Mouse (Mus musculus) adrenal gland, adult 8-10 months (tissue): Measurements from ENCODE around the gene Efna2. TPM values are rescaled to one million over a fixed set of nuclear protein-coding genes. Genes with fewer than 3 reads are reported as not detected.
A peak's percentile ranks its signal among the peaks of the same experiment; 100 is the strongest.

Experiments used
- DNase-seq: peaks from one replicate; pipeline ENCODE4 v3.0.0; 2022
- total RNA-seq, 4 experiments: library from RNA; stranded (reverse); gene quantifications; 2 replicates each; pipeline ENCODE4 v1.2.4; 2022

The Efna2 gene
- 1 to 10 TPM; 2.4 to 5.2 (median 3.3) TPM for total RNA-seq

DNA sequence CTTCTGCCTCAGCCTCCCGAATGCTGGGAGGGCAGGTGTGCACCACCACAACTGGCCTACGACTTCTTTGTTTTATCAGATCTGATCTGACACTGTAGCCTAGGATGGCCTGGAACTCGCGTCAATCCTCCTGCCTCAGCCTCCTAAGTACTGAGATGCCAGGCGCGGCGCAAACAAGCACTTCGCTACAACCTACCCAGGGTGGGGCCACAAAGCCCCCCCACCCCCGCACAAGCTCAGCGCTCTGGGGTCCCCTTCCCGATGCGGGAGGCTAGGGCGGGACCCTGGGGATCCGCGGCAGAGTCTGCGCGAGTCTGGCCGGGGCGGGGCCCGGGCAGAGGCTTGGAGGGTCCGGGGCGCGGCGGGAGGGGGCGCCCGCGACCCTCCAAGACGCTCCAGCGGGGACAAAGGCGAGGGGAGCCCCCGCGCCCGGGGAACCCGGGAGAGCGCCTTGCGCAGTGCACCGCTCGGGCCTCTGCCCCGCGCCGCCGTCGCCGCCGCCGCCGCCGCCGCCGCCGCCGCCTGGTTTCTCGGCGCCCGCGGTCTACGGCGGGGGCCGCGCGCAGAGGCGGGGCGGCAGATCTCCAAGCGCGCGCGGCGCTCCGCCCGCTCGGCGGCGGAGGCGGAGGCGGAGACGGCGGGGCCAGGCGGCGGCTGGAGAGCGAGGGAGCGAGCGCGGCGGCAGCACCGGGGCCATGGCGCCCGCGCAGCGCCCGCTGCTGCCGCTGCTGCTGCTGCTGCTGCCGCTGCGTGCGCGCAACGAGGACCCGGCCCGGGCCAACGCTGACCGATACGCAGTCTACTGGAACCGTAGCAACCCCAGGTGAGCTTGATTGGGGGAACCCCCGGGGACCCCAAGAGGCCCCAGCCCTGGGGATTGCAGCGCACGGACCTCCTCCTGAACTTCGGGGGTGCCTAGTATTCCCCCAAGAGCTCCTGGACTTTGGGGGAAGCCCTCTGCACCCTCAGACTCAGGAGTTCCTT, at the start of gene Efna2:
Gene Efna2 (plus strand): TSS at position 415 of the 984 bp plus-strand sequence.
- peak; percentile 30 for DNase-seq

DNA sequence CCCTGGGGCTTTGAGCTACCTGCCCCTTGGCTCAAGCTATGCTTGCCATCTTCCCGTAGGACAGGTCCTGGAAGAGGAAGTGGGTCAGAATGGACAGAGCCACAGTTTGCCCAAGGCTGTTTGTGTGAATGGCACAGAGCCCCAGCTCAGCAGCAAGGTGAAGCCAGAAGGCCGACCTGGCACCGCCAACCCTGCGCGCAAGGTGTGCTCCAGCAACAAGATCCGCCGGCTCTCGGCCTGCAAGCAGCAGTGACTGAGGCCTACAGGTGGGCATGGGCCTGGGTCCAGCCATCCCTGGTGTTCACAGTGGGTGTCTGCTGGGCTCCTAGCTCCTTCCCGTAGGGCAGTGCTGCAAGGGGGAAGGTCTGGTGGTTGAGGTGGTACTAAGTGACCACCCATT, 49.4 kb upstream of the Efna2 start:
- no peak for DNase-seq

GRCm38 (mm10) chr10:80130403-80131031, 48.8 kb upstream of the Efna2 start:
- DNase-seq, result peak; percentile 11

- peak; percentile 52 for DNase-seq
Observed at GRCm38 (mm10) chr10:80131316-80131951, 47.8 kb upstream of the Efna2 start.

- DNase-seq, result peak; percentile 9
Observed at GRCm38 (mm10) chr10:80131952-80132350, 47.3 kb upstream of the Efna2 start.

- DNase-seq, result no peak
Observed at GRCm38 (mm10) chr10:80133226-80133849, 45.9 kb upstream of the Efna2 start.

GRCm38 (mm10) chr10:80134421-80134820, 44.9 kb upstream of the Efna2 start:
- no peak for DNase-seq

DNA sequence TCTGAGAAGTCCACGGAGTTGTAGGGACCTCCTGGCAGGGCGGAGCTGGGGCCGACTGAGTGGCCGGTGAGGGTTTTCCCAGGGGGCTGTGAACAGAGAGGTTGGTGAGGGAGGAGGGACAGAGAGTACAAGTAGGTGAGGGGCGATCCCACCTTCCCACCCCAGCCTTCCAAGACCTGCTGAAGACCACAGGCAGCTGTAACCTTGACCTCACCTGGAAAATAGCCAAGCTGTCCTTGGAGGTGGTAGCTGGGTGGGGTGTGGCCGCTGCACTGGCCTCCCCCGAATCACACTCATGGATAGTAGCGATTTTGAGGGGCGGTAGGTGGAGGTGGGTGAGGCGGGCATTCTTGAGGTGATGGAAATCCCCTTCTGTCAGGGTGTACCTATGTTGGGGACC, 44.1 kb upstream of the Efna2 start:
- DNase-seq, result no peak

DNA sequence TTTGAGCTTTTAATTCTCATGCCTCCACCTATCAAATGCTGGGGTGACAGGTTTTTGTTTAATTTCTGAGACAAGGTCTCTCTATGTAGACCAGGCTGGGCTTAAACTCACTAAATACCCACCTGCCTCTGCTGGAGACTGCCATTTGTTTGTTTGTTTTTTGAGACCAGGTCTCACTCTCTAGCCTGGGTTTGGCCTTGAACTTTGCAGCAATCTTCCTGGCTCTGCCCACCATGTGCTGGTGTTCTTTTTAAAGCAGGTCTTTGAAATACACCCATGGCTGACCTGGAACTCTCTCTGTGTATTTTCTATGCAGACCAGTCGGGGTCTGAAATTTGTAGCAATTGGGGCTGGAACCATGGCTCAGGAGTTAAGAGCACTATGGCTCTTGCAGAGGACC, 43.6 kb upstream of the Efna2 start:
- DNase-seq, result no peak

- DNase-seq, result no peak
Observed at GRCm38 (mm10) chr10:80136179-80136951, 42.9 kb upstream of the Efna2 start.

GRCm38 (mm10) chr10:80136952-80137625, 42.2 kb upstream of the Efna2 start:
- DNase-seq, result no peak

DNA sequence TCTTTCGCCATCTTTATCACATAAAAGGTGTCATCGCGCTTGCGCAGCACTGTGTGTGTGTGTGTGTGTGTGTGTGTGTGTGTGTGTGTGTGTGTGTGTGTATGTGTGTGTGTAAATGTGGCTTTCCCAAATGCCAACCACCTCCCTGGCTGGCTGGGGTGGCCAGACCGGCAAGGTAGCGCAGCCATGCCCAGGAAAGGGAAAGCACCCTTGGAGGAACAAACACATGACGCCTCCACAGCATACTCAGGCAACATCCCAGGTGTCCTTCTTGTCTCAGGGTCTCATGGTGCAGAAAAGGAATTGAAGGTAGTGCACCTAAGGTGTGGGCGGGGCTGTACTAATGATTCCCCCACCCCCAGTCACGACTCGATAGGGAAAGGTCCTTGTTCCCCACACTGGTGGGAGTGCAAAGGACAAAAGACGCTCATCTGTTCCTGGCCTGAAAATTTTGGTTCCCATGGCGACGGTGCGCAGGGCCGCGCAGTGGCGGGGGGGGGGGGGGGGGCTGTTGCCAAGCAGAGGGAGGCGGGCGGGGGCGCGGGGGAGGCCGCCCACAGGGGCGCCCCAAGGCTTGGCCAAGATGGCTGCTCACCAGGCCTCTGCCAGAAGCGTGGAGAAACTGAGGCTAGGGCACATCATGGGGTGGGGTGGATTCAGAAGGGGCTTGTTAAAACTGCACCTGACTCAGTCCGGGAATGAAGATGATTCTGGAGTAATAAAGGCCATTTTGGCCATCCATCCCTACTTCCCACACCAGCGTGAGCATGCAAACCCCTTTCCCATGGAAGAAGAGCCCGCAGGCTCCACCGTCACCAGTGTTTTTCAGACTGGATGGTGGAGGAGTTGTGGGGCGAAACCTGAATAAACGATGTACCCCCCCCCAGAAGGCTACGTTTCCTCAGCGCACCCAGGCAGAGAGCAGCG, 41.4 kb upstream of the Efna2 start:
- no peak for DNase-seq

DNA sequence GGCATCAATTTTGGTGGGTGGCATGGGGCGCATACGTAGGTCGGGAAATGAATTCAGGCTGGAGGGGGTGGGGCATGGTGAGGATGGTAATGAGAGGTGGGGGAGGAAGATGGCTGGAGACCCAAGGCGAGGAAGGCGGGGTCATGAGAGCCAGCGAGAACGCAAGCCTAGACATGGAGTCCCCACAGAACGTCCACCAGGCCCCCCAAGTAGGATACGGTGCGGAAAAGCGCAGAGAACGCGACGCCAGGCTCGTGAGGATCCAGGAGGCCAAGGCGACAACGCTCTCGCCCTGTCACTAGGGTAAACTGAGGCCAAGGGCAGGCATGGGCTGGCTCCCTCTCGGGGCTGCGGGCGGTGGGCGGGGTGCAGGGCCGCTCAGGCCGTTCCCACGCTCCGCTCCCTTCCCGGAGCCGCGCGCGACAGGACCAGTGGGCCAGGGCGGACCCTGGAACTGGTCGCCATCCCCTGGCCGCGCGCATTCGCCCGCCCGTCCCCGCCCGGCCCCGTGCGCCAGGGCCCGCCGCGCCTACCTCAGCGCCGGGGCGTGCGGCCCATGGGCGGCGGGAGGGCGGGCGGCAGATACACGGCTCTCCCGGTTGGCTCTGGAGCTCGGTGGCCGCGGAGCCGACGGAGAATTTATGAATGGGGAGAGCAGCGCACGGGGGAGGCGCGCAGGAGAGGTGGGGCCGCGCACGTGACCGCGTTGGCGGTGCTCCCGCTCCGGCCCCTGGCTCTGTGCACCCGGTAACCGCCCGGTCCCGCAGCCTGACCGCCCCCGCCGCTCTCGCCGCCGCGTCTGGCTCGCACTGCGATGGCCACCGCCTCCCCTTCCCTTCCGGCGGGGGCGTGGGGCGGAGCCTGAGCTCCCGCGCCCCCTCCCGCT, 40.5 kb upstream of the Efna2 start, which contains the start of gene Atp5d:
Gene Atp5d (plus strand): TSS at position 80 of the 886 bp plus-strand sequence.
- DNase-seq, result no peak

DNA sequence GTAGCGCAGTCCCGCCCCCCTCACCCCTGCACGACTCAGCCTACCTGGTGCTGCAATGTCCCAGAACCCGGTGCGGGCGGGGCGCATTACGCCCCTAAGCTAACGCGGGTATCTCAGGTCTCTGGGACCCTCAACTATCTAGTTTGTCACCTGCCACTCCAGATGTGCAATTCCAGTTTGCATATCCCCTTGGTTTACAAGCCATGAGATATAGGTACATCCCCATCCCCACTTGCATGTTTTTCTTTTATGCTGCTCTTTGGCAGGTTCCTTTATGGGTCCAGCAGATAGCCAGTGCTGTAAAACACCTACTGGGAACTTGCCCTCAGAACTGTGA, 39.9 kb upstream of the Efna2 start:
- no peak for DNase-seq

- no peak for DNase-seq
Observed at GRCm38 (mm10) chr10:80139975-80140665, 39.2 kb upstream of the Efna2 start.

DNA sequence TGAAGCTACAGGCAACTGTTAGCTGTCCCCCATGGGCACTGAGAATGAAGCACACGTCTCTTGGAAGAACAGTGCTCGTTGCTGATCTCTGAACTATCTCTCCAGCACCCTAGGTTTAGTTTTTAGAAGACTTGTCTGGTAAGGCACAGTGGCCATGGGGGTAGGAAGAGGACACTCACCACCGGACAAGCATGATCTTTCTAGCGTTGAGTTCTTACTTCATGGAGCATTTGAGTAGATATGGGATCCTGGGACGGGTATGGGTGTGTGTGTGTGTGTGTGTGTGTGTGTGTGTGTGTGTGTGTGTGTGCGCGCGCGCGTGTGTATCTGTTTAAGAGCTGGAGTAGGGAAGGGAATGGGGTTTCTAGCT, 38.6 kb upstream of the Efna2 start, which contains the start of gene Cbarp:
Gene Cbarp (minus strand): TSS at position 170 of the 370 bp plus-strand sequence.
- no peak for DNase-seq

DNA sequence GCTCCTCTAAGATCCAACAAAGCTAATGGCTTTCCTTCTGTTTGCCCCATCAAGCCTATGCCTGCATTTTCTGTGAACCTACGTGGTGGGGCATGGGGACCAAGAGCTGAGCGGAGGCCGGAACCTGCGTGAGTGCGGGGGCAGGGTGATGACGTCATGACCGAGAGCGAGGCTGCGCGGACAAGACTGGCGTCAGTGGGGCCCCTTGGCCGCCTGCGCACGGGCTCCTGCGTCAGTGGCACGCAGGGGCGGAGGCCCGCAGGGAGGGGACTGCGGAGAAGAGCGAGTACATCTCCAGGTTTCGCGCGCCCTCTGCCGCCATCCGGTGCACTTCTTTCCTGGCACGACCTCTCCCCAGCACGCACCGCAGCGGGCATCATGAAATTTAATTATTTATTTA, 38.0 kb upstream of the Efna2 start:
- peak; percentile 97 for DNase-seq

DNA sequence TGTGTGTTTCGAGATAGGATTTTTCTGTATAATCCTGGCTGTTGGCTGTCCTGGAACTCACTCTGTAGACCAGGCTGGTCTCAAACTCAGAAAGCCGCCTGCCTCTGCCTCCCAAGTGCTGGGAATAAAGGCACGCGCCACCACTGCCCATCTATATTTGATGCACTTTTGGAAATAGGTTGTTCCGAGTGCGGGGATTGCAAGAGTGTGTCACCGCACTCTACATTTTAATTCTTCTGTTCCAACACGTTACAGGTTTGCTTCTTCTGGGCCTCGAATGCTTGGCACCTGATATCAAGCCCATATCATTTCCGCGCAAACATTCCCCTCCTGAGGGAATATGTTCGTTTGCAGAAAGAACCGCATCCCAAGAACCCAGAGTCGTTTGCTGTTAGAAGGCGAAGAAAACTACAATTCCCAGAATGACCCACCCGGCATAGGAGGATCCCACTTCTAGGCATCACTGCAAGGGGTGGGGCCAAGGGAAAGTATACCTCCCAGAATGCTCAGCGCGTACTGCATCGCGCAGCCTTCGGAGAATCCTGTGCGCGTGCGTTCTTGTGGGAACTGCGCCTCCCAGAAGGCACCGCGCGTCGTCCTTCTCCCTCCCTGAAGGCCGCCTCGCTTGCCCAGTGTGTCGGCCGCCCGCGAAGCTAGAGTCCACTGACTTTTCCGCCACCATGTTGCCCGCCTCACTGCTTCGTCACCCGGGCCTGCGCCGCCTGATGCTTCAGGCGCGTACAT, 37.3 kb upstream of the Efna2 start:
- DNase-seq, result peak; percentile 95
